Mouse (Mus musculus) duodenum, adult 2 months (tissue): Measurements from ENCODE around the gene Skap2. TPM values are rescaled to one million over a fixed set of nuclear protein-coding genes. Genes with fewer than 3 reads are reported as not detected.

Source experiments
- polyA plus RNA-seq: library from polyadenylated mRNA; depleted of rRNA; stranded (reverse); fragments of >200 nt; gene quantifications from 2 replicates; pipeline ENCODE4 v1.2.3, GENCODE M21; 2012; ENCODE audit warnings: low replicate concordance; rRNA removed

The Skap2 gene
- polyA plus RNA-seq: 2.1 and 3.8 TPM in 2 replicates

DNA sequence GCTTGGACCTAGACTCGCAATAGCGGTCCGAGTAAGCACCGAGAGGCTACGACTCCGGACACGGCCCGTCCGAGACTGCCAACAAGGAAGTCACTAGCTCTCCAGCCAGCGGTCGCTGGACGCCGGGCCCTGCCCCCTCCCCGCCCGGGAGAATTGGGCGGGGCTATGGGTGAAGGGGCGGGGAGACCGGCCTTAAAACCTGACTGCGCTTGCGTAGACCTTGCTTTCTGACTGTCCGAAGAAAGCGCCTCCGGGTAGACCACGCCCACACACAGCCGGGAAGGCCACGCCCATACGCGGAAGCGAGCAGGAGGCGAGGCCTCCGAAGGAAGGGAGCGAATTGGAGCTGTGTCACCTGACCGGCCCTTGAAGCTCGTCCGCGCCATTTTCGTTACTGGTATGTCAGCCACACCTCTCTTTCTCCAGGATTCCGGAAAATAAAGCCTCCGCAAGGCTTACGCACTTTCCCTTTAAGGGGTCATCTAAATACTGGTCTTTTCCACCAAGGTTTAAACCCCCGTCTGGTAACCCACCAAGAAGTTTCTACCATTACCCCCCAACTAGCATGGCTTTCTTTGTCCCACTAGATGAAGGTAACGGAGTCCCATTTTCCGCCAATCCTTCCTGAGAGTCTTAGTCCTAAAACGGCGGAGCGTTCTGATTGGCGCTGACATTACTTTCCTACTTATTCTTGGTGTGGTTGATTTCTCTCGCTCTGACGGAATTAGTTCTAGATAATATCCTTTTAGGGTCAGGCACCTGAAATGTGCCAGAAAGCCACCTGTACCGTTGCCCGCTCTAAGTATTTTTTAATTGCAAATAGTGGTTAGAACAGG is at the start of gene Skap2:
Gene Skap2, minus strand, starts transcription at position 141 of the 836 bp plus-strand sequence.

Other genes with a start within 250 kb of the Skap2 start
- 0.06 and 0.19 TPM in 2 replicates for gene Hoxa1, start 145.8 kb upstream of the Skap2 start, polyA plus RNA-seq
- gene Hoxa2, start 152.3 kb upstream of the Skap2 start, polyA plus RNA-seq: 1.2 and 3.1 TPM in 2 replicates
- gene 5730596B20Rik, start 164.9 kb upstream of the Skap2 start, polyA plus RNA-seq: 0.02 TPM in 1 of 2 replicates, not detected in the other
- gene Hoxa4, start 179.2 kb upstream of the Skap2 start, polyA plus RNA-seq: 3.3 and 3.6 TPM in 2 replicates
- gene Hoxa5, start 192.0 kb upstream of the Skap2 start, polyA plus RNA-seq: 3.1 and 14.0 TPM in 2 replicates
- 0.34 and 0.44 TPM in 2 replicates for gene Hoxa6, start 196.2 kb upstream of the Skap2 start, polyA plus RNA-seq
- 3.6 and 7.3 TPM in 2 replicates for gene Hoxa3, start 200.8 kb upstream of the Skap2 start, polyA plus RNA-seq
- gene Gm28308, start 200.8 kb upstream of the Skap2 start, polyA plus RNA-seq: 0.26 TPM in 1 of 2 replicates, not detected in the other
- 0.39 and 2.2 TPM in 2 replicates for gene Hoxa7, start 209.3 kb upstream of the Skap2 start, polyA plus RNA-seq
- gene Hoxa9, start 218.5 kb upstream of the Skap2 start, polyA plus RNA-seq: not detected in 2 replicates
- gene Hoxa10, start 228.3 kb upstream of the Skap2 start, polyA plus RNA-seq: not detected in 2 replicates
- not detected in 2 replicates for gene Hoxa11, start 233.3 kb upstream of the Skap2 start, polyA plus RNA-seq
- gene Hoxa13, start 248.3 kb upstream of the Skap2 start, polyA plus RNA-seq: not detected in 2 replicates